Mouse (Mus musculus) CH12.LX (cell line): ENCODE results near the gene Trim56. TPM values are rescaled to one million over a fixed set of nuclear protein-coding genes. Genes with fewer than 3 reads are reported as not detected.

Experiments
- DNase-seq: peaks from one replicate; pipeline ENCODE4 v3.0.0-alpha.2; 2013; ENCODE audit errors: extremely low read depth
- H3K27ac ChIP-seq: 2 replicates; pipeline ENCODE4 v1.5.1; 2012; ENCODE audit warnings: low read depth, mild to moderate bottlenecking, control low read depth, moderate library complexity; ENCODE audit not compliant: insufficient read depth
- H3K27me3 ChIP-seq: replicated peaks from 2 replicates; pipeline ENCODE3; 2012; ENCODE audit warnings: inconsistent platforms
- H3K36me3 ChIP-seq, 2 experiments: replicated peaks in 1 of 2; 2 replicates each; pipeline versions ENCODE3 to v1.6.1; 2012; ENCODE audit warnings: inconsistent platforms in 1 of 2, low read length in 1 of 2, mild to moderate bottlenecking in 1 of 2, mixed read lengths in 1 of 2, moderate library complexity in 1 of 2; ENCODE audit not compliant: control insufficient read depth in 1 of 2, insufficient read depth in 1 of 2
- H3K4me1 ChIP-seq, 2 experiments: 2 replicates each; pipeline ENCODE4 v1.6.1; 2012; ENCODE audit warnings: inconsistent platforms in 1 of 2, moderate library complexity in 1 of 2; ENCODE audit not compliant: insufficient read depth in 2 of 2, control insufficient read depth in 1 of 2
- H3K4me2 ChIP-seq: 2 replicates; pipeline ENCODE4 v1.6.1; 2012; ENCODE audit warnings: low read depth, mild to moderate bottlenecking, control low read depth; ENCODE audit not compliant: poor library complexity, insufficient read depth, severe bottlenecking
- H3K4me3 ChIP-seq, 3 experiments: fragments of 150-350 bp in 1 of 3; sonication (generic) in 1 of 3; replicated peaks in 1 of 3; 2 replicates each; pipeline versions ENCODE3 to v1.5.1; 2011 to 2012; ENCODE audit warnings: low read depth in 2 of 3, low read length in 2 of 3, mild to moderate bottlenecking in 2 of 3, moderate library complexity in 2 of 3, control low read depth in 1 of 3, improper control_type of control experiment in 1 of 3, inconsistent platforms in 1 of 3, mixed read lengths in 1 of 3; ENCODE audit not compliant: poor library complexity in 1 of 3
- H3K79me2 ChIP-seq: replicated peaks from 2 replicates; pipeline ENCODE4 v1.6.1; 2012; ENCODE audit warnings: mild to moderate bottlenecking, moderate library complexity; ENCODE audit not compliant: control insufficient read depth, poor library complexity, insufficient read depth, severe bottlenecking; ENCODE audit errors: extremely low read depth
- H3K9ac ChIP-seq: 2 replicates; pipeline ENCODE4 v1.6.1; 2012; ENCODE audit warnings: low read depth, mild to moderate bottlenecking, control low read depth, moderate library complexity; ENCODE audit not compliant: insufficient read depth
- H3K9me3 ChIP-seq: replicated peaks from 2 replicates; pipeline ENCODE3; 2012; ENCODE audit warnings: low read length, inconsistent platforms, mixed read lengths
- BHLHE40 ChIP-seq: IDR thresholded peaks from 2 replicates; pipeline ENCODE4 v1.6.1; 2011; ENCODE audit warnings: mild to moderate bottlenecking, low read depth, low read length, improper control_type of control experiment
- CHD1 ChIP-seq: IDR thresholded peaks from 2 replicates; pipeline ENCODE4 v1.6.1; 2012; ENCODE audit warnings: low read depth, low read length, improper control_type of control experiment, inconsistent platforms
- CHD2 ChIP-seq: IDR thresholded peaks from 2 replicates; pipeline ENCODE4 v1.6.1; 2011; ENCODE audit warnings: low read length, improper control_type of control experiment
- CTCF ChIP-seq, 2 experiments: IDR thresholded peaks in 1 of 2; conservative IDR thresholded peaks in 1 of 2; 2 replicates each; pipeline ENCODE4 v1.5.1; 2011 to 2012; ENCODE audit warnings: low read depth in 2 of 2, low read length in 2 of 2, improper control_type of control experiment in 1 of 2, inconsistent platforms in 1 of 2, mild to moderate bottlenecking in 1 of 2, moderate library complexity in 1 of 2
- E2F4 ChIP-seq: IDR thresholded peaks from 2 replicates; pipeline ENCODE4 v1.6.1; 2011; ENCODE audit warnings: low read depth, low read length, improper control_type of control experiment; ENCODE audit not compliant: insufficient replicate concordance
- ELF1 ChIP-seq: IDR thresholded peaks from 2 replicates; pipeline ENCODE4 v1.6.1; 2014; ENCODE audit warnings: low read depth, mild to moderate bottlenecking, inconsistent platforms, low read length, improper control_type of control experiment
- EP300 ChIP-seq: IDR thresholded peaks from 2 replicates; pipeline ENCODE4 v1.6.1; 2011; ENCODE audit warnings: low read length, improper control_type of control experiment
- ETS1 ChIP-seq: conservative IDR thresholded peaks from 2 replicates; pipeline ENCODE4 v1.6.1; 2012; ENCODE audit warnings: low read depth, mild to moderate bottlenecking, inconsistent platforms, low read length, improper control_type of control experiment, moderate library complexity
- GABPA ChIP-seq: IDR thresholded peaks from 2 replicates; pipeline ENCODE4 v1.6.1; 2012; ENCODE audit warnings: low read depth, low read length, improper control_type of control experiment, inconsistent platforms; ENCODE audit not compliant: insufficient replicate concordance
- HCFC1 ChIP-seq: IDR thresholded peaks from 2 replicates; pipeline ENCODE4 v1.6.1; 2012; ENCODE audit warnings: low read depth, mild to moderate bottlenecking, inconsistent platforms, low read length, improper control_type of control experiment
- IRF4 ChIP-seq: IDR thresholded peaks from 2 replicates; pipeline ENCODE4 v1.6.1; 2014; ENCODE audit warnings: low read depth, mild to moderate bottlenecking, inconsistent platforms, low read length, improper control_type of control experiment
- JUN ChIP-seq: IDR thresholded peaks from 2 replicates; pipeline ENCODE4 v1.6.1; 2011; ENCODE audit warnings: low read depth, mild to moderate bottlenecking, low read length, improper control_type of control experiment, moderate library complexity; ENCODE audit not compliant: insufficient read depth
- JUND ChIP-seq: conservative IDR thresholded peaks from 2 replicates; pipeline ENCODE4 v1.6.1; 2011; ENCODE audit warnings: low read depth, low read length, improper control_type of control experiment
- KAT2A ChIP-seq: IDR thresholded peaks from 2 replicates; pipeline ENCODE4 v1.6.1; 2012; ENCODE audit warnings: low read length, improper control_type of control experiment, inconsistent platforms; ENCODE audit not compliant: insufficient replicate concordance
- MAFK ChIP-seq: IDR thresholded peaks from 2 replicates; pipeline ENCODE4 v1.6.1; 2011; ENCODE audit warnings: low read length, improper control_type of control experiment; ENCODE audit not compliant: insufficient replicate concordance
- MAX ChIP-seq: IDR thresholded peaks from 2 replicates; pipeline ENCODE4 v1.6.1; 2011; ENCODE audit warnings: low read length, improper control_type of control experiment
- MAZ ChIP-seq: IDR thresholded peaks from 2 replicates; pipeline ENCODE4 v1.6.1; 2012; ENCODE audit warnings: low read depth, mild to moderate bottlenecking, inconsistent platforms, low read length, improper control_type of control experiment, moderate library complexity
- MEF2A ChIP-seq: IDR thresholded peaks from 2 replicates; pipeline ENCODE4 v1.6.1; 2014; ENCODE audit warnings: low read depth, mild to moderate bottlenecking, inconsistent platforms, low read length, improper control_type of control experiment, borderline replicate concordance
- MXI1 ChIP-seq: IDR thresholded peaks from 2 replicates; pipeline ENCODE4 v1.6.1; 2011; ENCODE audit warnings: mild to moderate bottlenecking, low read depth, low read length, improper control_type of control experiment
- MYC ChIP-seq: IDR thresholded peaks from 2 replicates; pipeline ENCODE4 v1.6.1; 2011; ENCODE audit warnings: low read depth, mild to moderate bottlenecking, improper control_type of control experiment, low read length
- NELFE ChIP-seq: IDR thresholded peaks from 2 replicates; pipeline ENCODE4 v1.6.1; 2011; ENCODE audit warnings: low read depth, low read length, improper control_type of control experiment
- NRF1 ChIP-seq: IDR thresholded peaks from 2 replicates; pipeline ENCODE4 v1.6.1; 2014; ENCODE audit warnings: low read depth, mild to moderate bottlenecking, inconsistent platforms, low read length, improper control_type of control experiment, moderate library complexity
- PAX5 ChIP-seq: IDR thresholded peaks from 2 replicates; pipeline ENCODE4 v1.6.1; 2012; ENCODE audit warnings: low read length, inconsistent platforms, mixed read lengths
- POLR2A ChIP-seq: IDR thresholded peaks from 2 replicates; pipeline ENCODE4 v1.6.1; 2011; ENCODE audit warnings: low read depth, mild to moderate bottlenecking, improper control_type of control experiment, low read length
- POLR2AphosphoS2 ChIP-seq: IDR thresholded peaks from 2 replicates; pipeline ENCODE4 v1.6.1; 2011; ENCODE audit warnings: low read depth, low read length, improper control_type of control experiment
- RAD21 ChIP-seq: IDR thresholded peaks from 2 replicates; pipeline ENCODE4 v1.6.1; 2011; ENCODE audit warnings: low read depth, mild to moderate bottlenecking, low read length, improper control_type of control experiment, moderate library complexity
- RCOR1 ChIP-seq: conservative IDR thresholded peaks from 2 replicates; pipeline ENCODE4 v1.6.1; 2012; ENCODE audit warnings: low read depth, mild to moderate bottlenecking, inconsistent platforms, low read length, improper control_type of control experiment
- SIN3A ChIP-seq: IDR thresholded peaks from 2 replicates; pipeline ENCODE4 v1.6.1; 2012; ENCODE audit warnings: low read length, improper control_type of control experiment, inconsistent platforms
- SMC3 ChIP-seq: IDR thresholded peaks from 2 replicates; pipeline ENCODE4 v1.6.1; 2011; ENCODE audit warnings: low read depth, low read length, improper control_type of control experiment
- TBP ChIP-seq: conservative IDR thresholded peaks from 2 replicates; pipeline ENCODE4 v1.6.1; 2011; ENCODE audit warnings: low read depth, low read length, improper control_type of control experiment
- TCF12 ChIP-seq: IDR thresholded peaks from 2 replicates; pipeline ENCODE4 v1.6.1; 2014; ENCODE audit warnings: low read depth, mild to moderate bottlenecking, inconsistent platforms, low read length, improper control_type of control experiment
- UBTF ChIP-seq: IDR thresholded peaks from 2 replicates; pipeline ENCODE4 v1.6.1; 2012; ENCODE audit warnings: low read depth, mild to moderate bottlenecking, inconsistent platforms, low read length, improper control_type of control experiment, moderate library complexity
- USF1 ChIP-seq: IDR thresholded peaks from 2 replicates; pipeline ENCODE4 v1.6.1; 2014; ENCODE audit warnings: low read depth, mild to moderate bottlenecking, inconsistent platforms, low read length, improper control_type of control experiment
- USF2 ChIP-seq: conservative IDR thresholded peaks from 2 replicates; pipeline ENCODE4 v1.6.1; 2011; ENCODE audit warnings: low read depth, low read length, improper control_type of control experiment
- ZC3H11A ChIP-seq: IDR thresholded peaks from 2 replicates; pipeline ENCODE4 v1.6.1; 2012; ENCODE audit warnings: low read depth, mild to moderate bottlenecking, inconsistent platforms, low read length, improper control_type of control experiment
- ZKSCAN1 ChIP-seq: IDR thresholded peaks from 2 replicates; pipeline ENCODE4 v1.6.1; 2012; ENCODE audit warnings: low read depth, inconsistent platforms, low read length, improper control_type of control experiment, borderline replicate concordance
- ZMIZ1 ChIP-seq: IDR thresholded peaks from 2 replicates; pipeline ENCODE4 v1.6.1; 2012; ENCODE audit warnings: low read depth, mild to moderate bottlenecking, inconsistent platforms, low read length, improper control_type of control experiment
- ZNF384 ChIP-seq: IDR thresholded peaks from 2 replicates; pipeline ENCODE4 v1.6.1; 2012; ENCODE audit warnings: low read depth, low read length, improper control_type of control experiment, inconsistent platforms
- dilution Hi-C: fragments of 300-500 bp; cut with MboI; formaldehyde crosslinking; loops from 2 replicates; pipeline ENCODE4 v1.14.3; 2020; ENCODE audit warnings: low sequenced_read_pairs; ENCODE audit not compliant: extremely low pct_unique_long_range_greater_than_20kb, extremely low pct_ligation_motif_present
- in situ Hi-C: fragments of 300-500 bp; cut with MboI; formaldehyde crosslinking; loops from 3 replicates; pipeline ENCODE4 v1.14.3; 2019; ENCODE audit warnings: low sequenced_read_pairs, low pct_ligation_motif_present, low pct_unique_long_range_greater_than_20kb, mixed read lengths
- polyA plus RNA-seq: library from polyadenylated mRNA; unstranded; fragments of >175 nt; gene quantifications from 2 replicates; pipeline ENCODE4 v1.2.1, GENCODE M21; 2012; ENCODE audit warnings: low read depth; ENCODE audit not compliant: insufficient read length
- total RNA-seq, 2 experiments: library from RNA; depleted of rRNA; stranded (reverse); fragments of 300-350 nt in 1 of 2; fragments of >200 nt in 1 of 2; gene quantifications; 2 replicates each; pipeline ENCODE4 v1.2.3; 2012 to 2014

Gene Trim56
- total and polyA plus RNA-seq, 3 experiments: 7.6 to 12.9 (median 11.2) TPM

- no peak overlapping the region for H3K9ac ChIP-seq
- no peaks in the 10 kb centered on the region for H3K79me2 ChIP-seq
- in situ Hi-C loops (loop anchor here (10.0 kb wide), 1 partner anchor 53 kb away; the partner anchor contains the start of gene Trim56), dilution Hi-C loops (no loop called here)
- no peaks in the 10 kb centered on the region for H3K36me3 ChIP-seq
- peaks cover 2 to 20% of the 10 kb centered on the region in 2 experiments; a peak in 2 of 4 replicates for H3K4me1 ChIP-seq
- no peak overlapping the region for H3K27ac ChIP-seq
- peak; percentile 83 for DNase-seq
- peak overlapping the region; percentile 9; the same call in 1 of the 2 replicates for H3K4me2 ChIP-seq
- 0 out of 2 replicates have a peak, but pooled peaks have one; percentile 9 for TF ChIP-seq MAX
- TF ChIP-seq EP300: no peak
- TF ChIP-seq ETS1: peak; percentile 77
- TF ChIP-seq USF2: no peak
- no peak for TF ChIP-seq POLR2A
- no peak for TF ChIP-seq ZC3H11A
- TF ChIP-seq JUND: peak; percentile 34
- TF ChIP-seq NELFE: 0 out of 2 replicates have a peak, but pooled peaks have one; percentile 16
- no peak for TF ChIP-seq HCFC1
- peak; percentile 12 to 51; a peak in 2 of 4 replicates for TF ChIP-seq CTCF (conservative IDR thresholded peaks at IDR 0.05 in 1 of 2, IDR thresholded peaks at IDR 0.05 in 1 of 2; ENCODE audit: low read depth in 2 of 2, low read length in 2 of 2)
- no peak for TF ChIP-seq CHD1
- no peak for TF ChIP-seq TCF12
- TF ChIP-seq MAFK: no peak
- TF ChIP-seq SIN3A: no peak
- no peak for TF ChIP-seq MYC
- TF ChIP-seq MEF2A: no peak
- no peak for TF ChIP-seq ZMIZ1
- TF ChIP-seq E2F4: no peak
- no peak for TF ChIP-seq TBP
- TF ChIP-seq PAX5: no peak
- TF ChIP-seq MAZ: peak; percentile 55; the same call in 1 of the 2 replicates
- no peak for TF ChIP-seq MXI1
- TF ChIP-seq ZNF384: no peak
- TF ChIP-seq CHD2: no peak
- TF ChIP-seq UBTF: no peak
- TF ChIP-seq GABPA: no peak
- TF ChIP-seq SMC3: peak; percentile 40
- TF ChIP-seq POLR2AphosphoS2: no peak
- no peak for TF ChIP-seq USF1
- no peak for TF ChIP-seq ZKSCAN1
- no peak for TF ChIP-seq NRF1
- TF ChIP-seq KAT2A: no peak
- TF ChIP-seq BHLHE40: no peak; the same call in 1 of the 2 replicates
- no peak for TF ChIP-seq ELF1
- peak; percentile 60 for TF ChIP-seq IRF4
- peak; percentile 62; the same call in 1 of the 2 replicates for TF ChIP-seq JUN
- no peak for TF ChIP-seq RCOR1
- peak; percentile 20 for TF ChIP-seq RAD21
- peaks cover 24% of the 10 kb centered on the region for H3K27me3 ChIP-seq
- no peaks in the 10 kb centered on the region for H3K9me3 ChIP-seq
- H3K4me3 ChIP-seq: no peak overlapping the region
Observed at GRCm38 (mm10) chr5:137061809-137062481, 54.1 kb downstream of the Trim56 start.
